Mouse (Mus musculus): ENCODE data around the gene Olfr506. TPM values are rescaled to one million over a fixed set of nuclear protein-coding genes. Genes with fewer than 3 reads are reported as not detected.

Olfr506 gene
- polyA plus RNA-seq, 2 experiments, result not detected

- no peaks in the 10 kb centered on the region for H3K9me3 ChIP-seq (ENCODE audit: control insufficient read depth, low read length)
- no peaks in the 10 kb centered on the region for H3K27me3 ChIP-seq (ENCODE audit: control insufficient read depth, insufficient read depth, low read length)
- ATAC-seq (ENCODE audit: low FRiP score, low read depth) (no peak), DNase-seq (ENCODE audit: low spot score) (no peak)
- no peak within 1 kb of the TSS for H3K9ac ChIP-seq (ENCODE audit: low read depth, low read length, severe bottlenecking)
- no peak for TF ChIP-seq POLR2A (IDR thresholded peaks at IDR 0.05; ENCODE audit: borderline replicate concordance, extremely low read depth, insufficient read depth, insufficient read length)
- no peak within 1 kb of the TSS for H3K4me3 ChIP-seq (replicated peaks; ENCODE audit: low read length)
- H3K4me2 ChIP-seq (replicated peaks; ENCODE audit: low read depth, low read length, severe bottlenecking), result no peak within 1 kb of the TSS
- H3K36me3 ChIP-seq (ENCODE audit: control insufficient read depth, insufficient read depth, low read length), result no peaks in the 10 kb centered on the region
- WGBS, result 72% methylated on average over 2 of the region's 2 CpGs
- no peaks in the 10 kb centered on the region for H3K4me1 ChIP-seq (ENCODE audit: control insufficient read depth, insufficient read depth, low read length)
- no peak within 1 kb of the TSS for H3K27ac ChIP-seq (replicated peaks; ENCODE audit: low read depth, low read length)
These were observed 10.9 kb downstream of the Olfr506 start, which contains the start of gene Olfr507 for GRCm38 (mm10) chr7:108621514-108621913. Gene Olfr507 (plus strand): TSS chr7:108621814.

DNA sequence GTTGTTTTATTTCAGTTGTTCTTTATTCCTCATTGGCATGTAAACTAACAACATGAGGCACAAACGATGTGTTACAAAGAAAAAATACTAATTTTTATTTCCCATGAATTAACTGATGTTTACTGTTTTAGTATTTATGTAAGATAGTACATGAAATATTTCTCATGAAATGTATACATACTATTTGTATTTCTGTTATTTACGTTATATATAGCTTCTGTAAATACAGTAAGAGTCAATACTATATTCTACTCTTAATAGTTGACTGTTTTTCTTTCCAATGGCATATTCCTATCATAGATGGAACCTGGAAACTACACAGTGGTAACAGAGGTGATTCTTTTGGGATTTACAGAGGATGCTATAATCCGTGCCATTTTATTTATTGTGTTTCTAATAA lies 19.1 kb downstream of the Olfr506 start, which contains the start of gene Olfr508:
TSS of gene Olfr508 (plus strand) at position 301 of the 400 bp plus-strand sequence.
- Histone ChIP-seq H3K4me2 (replicated peaks; ENCODE audit: low read depth, low read length, severe bottlenecking) (no peak within 1 kb of the TSS), H3K27me3 (ENCODE audit: control insufficient read depth, insufficient read depth, low read length) (no peaks in the 10 kb centered on the region), H3K27ac (replicated peaks; ENCODE audit: low read depth, low read length) (no peak within 1 kb of the TSS), H3K36me3 (ENCODE audit: control insufficient read depth, insufficient read depth, low read length) (no peaks in the 10 kb centered on the region), H3K9ac (ENCODE audit: low read depth, low read length, severe bottlenecking) (no peak within 1 kb of the TSS), H3K4me1 (ENCODE audit: control insufficient read depth, insufficient read depth, low read length) (no peaks in the 10 kb centered on the region), H3K9me3 (ENCODE audit: control insufficient read depth, low read length) (no peaks in the 10 kb centered on the region), H3K4me3 (replicated peaks; ENCODE audit: low read length) (no peak within 1 kb of the TSS)
- no peak for ATAC-seq (ENCODE audit: low FRiP score, low read depth)
- 89% methylated on average over 3 of the region's 3 CpGs for WGBS
- no peak for TF ChIP-seq POLR2A (IDR thresholded peaks at IDR 0.05; ENCODE audit: borderline replicate concordance, extremely low read depth, insufficient read depth, insufficient read length)
- no peak for DNase-seq (ENCODE audit: low spot score)

DNA sequence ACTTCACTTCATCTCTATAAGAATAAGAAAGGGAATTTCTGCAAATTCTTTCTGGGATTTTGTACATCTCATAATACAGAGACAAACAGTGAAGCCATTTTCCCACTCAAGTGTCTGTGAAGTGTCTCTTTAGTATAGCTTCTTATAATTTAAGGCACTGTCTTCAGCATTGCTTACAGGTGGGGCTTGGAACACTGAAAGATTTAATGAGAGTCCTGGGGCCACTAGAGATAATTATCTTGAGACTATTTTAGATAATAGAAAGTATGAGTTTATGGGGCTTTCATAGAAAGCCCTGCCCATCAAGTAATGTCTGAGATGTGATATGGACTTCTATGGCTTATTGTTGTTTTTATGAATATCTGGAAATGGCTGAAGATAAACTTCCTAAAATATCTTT lies 41.2 kb downstream of the Olfr506 start, which contains the start of gene Olfr509:
TSS of gene Olfr509 (minus strand) at position 101 of the 400 bp plus-strand sequence.
- H3K4me3 ChIP-seq (replicated peaks; ENCODE audit: low read length), result no peak within 1 kb of the TSS
- H3K9me3 ChIP-seq (ENCODE audit: control insufficient read depth, low read length), result no peaks in the 10 kb centered on the region
- no peak for ATAC-seq (ENCODE audit: low FRiP score, low read depth)
- no peak within 1 kb of the TSS for H3K27ac ChIP-seq (replicated peaks; ENCODE audit: low read depth, low read length)
- no peaks in the 10 kb centered on the region for H3K27me3 ChIP-seq (ENCODE audit: control insufficient read depth, insufficient read depth, low read length)
- no peak for TF ChIP-seq POLR2A (IDR thresholded peaks at IDR 0.05; ENCODE audit: borderline replicate concordance, extremely low read depth, insufficient read depth, insufficient read length)
- DNase-seq (ENCODE audit: low spot score), result no peak
- H3K4me2 ChIP-seq (replicated peaks; ENCODE audit: low read depth, low read length, severe bottlenecking), result no peak within 1 kb of the TSS
- H3K9ac ChIP-seq (ENCODE audit: low read depth, low read length, severe bottlenecking), result no peak within 1 kb of the TSS
- H3K36me3 ChIP-seq (ENCODE audit: control insufficient read depth, insufficient read depth, low read length), result no peaks in the 10 kb centered on the region
- H3K4me1 ChIP-seq (ENCODE audit: control insufficient read depth, insufficient read depth, low read length), result no peaks in the 10 kb centered on the region

- Histone ChIP-seq H3K9me3 (ENCODE audit: control insufficient read depth, low read length) (no peaks in the 10 kb centered on the region), H3K4me2 (replicated peaks; ENCODE audit: low read depth, low read length, severe bottlenecking) (no peak overlapping the region), H3K9ac (ENCODE audit: low read depth, low read length, severe bottlenecking) (no peak overlapping the region), H3K36me3 (ENCODE audit: control insufficient read depth, insufficient read depth, low read length) (no peaks in the 10 kb centered on the region), H3K4me1 (ENCODE audit: control insufficient read depth, insufficient read depth, low read length) (no peaks in the 10 kb centered on the region), H3K27ac (replicated peaks; ENCODE audit: low read depth, low read length) (no peak overlapping the region), H3K4me3 (replicated peaks; ENCODE audit: low read length) (no peak overlapping the region), H3K27me3 (ENCODE audit: control insufficient read depth, insufficient read depth, low read length) (no peaks in the 10 kb centered on the region)
- ATAC-seq (ENCODE audit: low FRiP score, low read depth) (no peak), DNase-seq (ENCODE audit: low spot score) (no peak)
- WGBS, result 86% methylated on average over 3 of the region's 3 CpGs
- no peak for TF ChIP-seq POLR2A (IDR thresholded peaks at IDR 0.05; ENCODE audit: borderline replicate concordance, extremely low read depth, insufficient read depth, insufficient read length)
These were observed 51.8 kb downstream of the Olfr506 start for GRCm38 (mm10) chr7:108662419-108662818.

Other genes starting within 250 kb of the Olfr506 start
- not detected in 2 replicates for gene Olfr494, start 245.5 kb upstream of the Olfr506 start, polyA plus RNA-seq (2012; rRNA removed)
- not detected in 2 replicates for gene Olfr494, start 245.5 kb upstream of the Olfr506 start, polyA plus RNA-seq (2014; fragmentation: Nextera tagmentation; extraction: Ambion mirVana)
- gene Olfr495, start 217.6 kb upstream of the Olfr506 start, polyA plus RNA-seq (2012; rRNA removed), result not detected in 2 replicates
- gene Olfr495, start 217.6 kb upstream of the Olfr506 start, polyA plus RNA-seq (2014; fragmentation: Nextera tagmentation; extraction: Ambion mirVana), result not detected in 2 replicates
- not detected in 2 replicates for gene Olfr497, start 190.4 kb upstream of the Olfr506 start, polyA plus RNA-seq (2012; rRNA removed)
- not detected in 2 replicates for gene Olfr497, start 190.4 kb upstream of the Olfr506 start, polyA plus RNA-seq (2014; fragmentation: Nextera tagmentation; extraction: Ambion mirVana)
- not detected in 2 replicates for gene Olfr498, start 145.5 kb upstream of the Olfr506 start, polyA plus RNA-seq (2012; rRNA removed)
- gene Olfr498, start 145.5 kb upstream of the Olfr506 start, polyA plus RNA-seq (2014; fragmentation: Nextera tagmentation; extraction: Ambion mirVana), result not detected in 2 replicates
- gene Olfr502, start 85.7 kb upstream of the Olfr506 start, polyA plus RNA-seq (2012; rRNA removed), result not detected in 2 replicates
- gene Olfr502, start 85.7 kb upstream of the Olfr506 start, polyA plus RNA-seq (2014; fragmentation: Nextera tagmentation; extraction: Ambion mirVana), result not detected in 2 replicates
- not detected in 2 replicates for gene Olfr503, start 66.3 kb upstream of the Olfr506 start, polyA plus RNA-seq (2012; rRNA removed)
- gene Olfr503, start 66.3 kb upstream of the Olfr506 start, polyA plus RNA-seq (2014; fragmentation: Nextera tagmentation; extraction: Ambion mirVana), result not detected in 2 replicates
- gene Olfr504, start 45.0 kb upstream of the Olfr506 start, polyA plus RNA-seq (2012; rRNA removed), result not detected in 2 replicates
- not detected in 2 replicates for gene Olfr504, start 45.0 kb upstream of the Olfr506 start, polyA plus RNA-seq (2014; fragmentation: Nextera tagmentation; extraction: Ambion mirVana)
- gene Olfr507, start 11.0 kb downstream of the Olfr506 start, polyA plus RNA-seq (2012; rRNA removed), result not detected in 2 replicates
- gene Olfr507, start 11.0 kb downstream of the Olfr506 start, polyA plus RNA-seq (2014; fragmentation: Nextera tagmentation; extraction: Ambion mirVana), result not detected in 2 replicates
- not detected in 2 replicates for gene Olfr508, start 19.2 kb downstream of the Olfr506 start, polyA plus RNA-seq (2012; rRNA removed)
- gene Olfr508, start 19.2 kb downstream of the Olfr506 start, polyA plus RNA-seq (2014; fragmentation: Nextera tagmentation; extraction: Ambion mirVana), result not detected in 2 replicates
- not detected in 2 replicates for gene Olfr509, start 41.1 kb downstream of the Olfr506 start, polyA plus RNA-seq (2012; rRNA removed)
- gene Olfr509, start 41.1 kb downstream of the Olfr506 start, polyA plus RNA-seq (2014; fragmentation: Nextera tagmentation; extraction: Ambion mirVana), result not detected in 2 replicates
- gene Olfr510, start 55.6 kb downstream of the Olfr506 start, polyA plus RNA-seq (2012; rRNA removed), result not detected in 2 replicates
- not detected in 2 replicates for gene Olfr510, start 55.6 kb downstream of the Olfr506 start, polyA plus RNA-seq (2014; fragmentation: Nextera tagmentation; extraction: Ambion mirVana)
- not detected in 2 replicates for gene Olfr512, start 102.5 kb downstream of the Olfr506 start, polyA plus RNA-seq (2012; rRNA removed)
- gene Olfr512, start 102.5 kb downstream of the Olfr506 start, polyA plus RNA-seq (2014; fragmentation: Nextera tagmentation; extraction: Ambion mirVana), result not detected in 2 replicates
- gene Olfr513, start 140.2 kb downstream of the Olfr506 start, polyA plus RNA-seq (2012; rRNA removed), result not detected in 2 replicates
- not detected in 2 replicates for gene Olfr513, start 140.2 kb downstream of the Olfr506 start, polyA plus RNA-seq (2014; fragmentation: Nextera tagmentation; extraction: Ambion mirVana)
- gene Olfr514, start 215.2 kb downstream of the Olfr506 start, polyA plus RNA-seq (2012; rRNA removed), result not detected in 2 replicates
- gene Olfr514, start 215.2 kb downstream of the Olfr506 start, polyA plus RNA-seq (2014; fragmentation: Nextera tagmentation; extraction: Ambion mirVana), result not detected in 2 replicates
- gene Olfr516, start 239.7 kb downstream of the Olfr506 start, polyA plus RNA-seq (2012; rRNA removed), result not detected in 2 replicates
- gene Olfr516, start 239.7 kb downstream of the Olfr506 start, polyA plus RNA-seq (2014; fragmentation: Nextera tagmentation; extraction: Ambion mirVana), result not detected in 2 replicates

Measured in limb, embryonic 14.5 days (tissue).